Mouse (Mus musculus): ENCODE measurements around the gene Sox5.

Gene Sox5

DNA sequence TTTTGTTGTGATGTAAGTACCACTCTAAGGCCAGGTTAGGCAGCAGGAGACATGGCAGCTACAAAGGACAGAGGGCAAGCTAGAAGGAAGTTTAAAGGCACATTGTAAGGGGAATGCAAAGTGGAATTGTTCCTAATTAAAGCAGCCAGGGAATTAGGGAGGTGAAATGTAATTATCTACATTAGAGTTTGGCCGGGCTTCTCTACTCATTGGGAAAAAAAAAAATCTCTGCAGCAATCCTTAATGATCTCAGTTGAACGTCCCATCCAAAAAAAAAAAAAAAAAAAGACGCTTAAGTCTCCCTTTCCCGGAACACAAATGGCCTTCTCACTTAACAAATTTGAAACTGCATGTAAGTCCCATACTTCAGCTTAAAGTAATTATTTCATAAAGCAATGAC lies 301.9 kb downstream of the Sox5 start:
- no peak for DNase-seq

DNA sequence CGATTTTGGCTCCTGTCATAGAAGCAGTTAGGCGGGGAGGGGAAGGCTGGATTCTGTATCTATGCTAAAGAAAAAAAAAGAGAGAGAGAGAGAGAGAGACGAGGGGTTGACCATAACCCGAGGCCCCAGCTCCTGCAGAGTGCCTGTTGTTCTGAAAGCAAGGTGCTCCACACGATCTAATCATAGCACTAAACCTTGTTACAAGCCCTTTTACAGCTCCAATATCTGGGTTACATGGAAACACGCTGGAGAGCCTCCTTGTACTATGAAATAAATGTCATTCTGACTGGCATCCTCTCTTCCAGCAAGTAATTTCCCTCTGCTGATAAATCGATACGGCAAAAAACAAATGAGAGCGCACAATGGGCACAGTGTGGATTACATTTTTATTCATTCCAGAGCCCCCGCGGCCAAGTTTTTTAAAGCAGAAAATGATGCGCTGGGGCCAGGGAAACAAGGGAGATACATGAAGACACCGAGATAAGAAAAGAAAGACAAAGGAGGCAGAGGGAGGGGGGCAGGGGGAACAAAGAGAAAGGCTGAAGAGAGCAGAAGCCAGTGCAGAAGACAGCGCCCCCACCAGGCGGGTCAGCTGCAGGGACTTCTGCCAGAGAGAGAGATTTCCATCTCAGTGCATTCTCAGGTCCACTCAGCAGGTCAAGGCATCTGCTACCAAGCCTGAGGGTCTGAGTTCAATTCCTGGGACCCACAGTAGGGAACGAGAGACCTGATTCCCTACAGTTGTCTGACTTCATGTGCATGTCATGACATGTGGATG lies 304.3 kb downstream of the Sox5 start:
- DNase-seq: no peak

GRCm38 (mm10) chr6:144473437-144473836 lies 308.3 kb downstream of the Sox5 start:
- no peak for DNase-seq

DNA sequence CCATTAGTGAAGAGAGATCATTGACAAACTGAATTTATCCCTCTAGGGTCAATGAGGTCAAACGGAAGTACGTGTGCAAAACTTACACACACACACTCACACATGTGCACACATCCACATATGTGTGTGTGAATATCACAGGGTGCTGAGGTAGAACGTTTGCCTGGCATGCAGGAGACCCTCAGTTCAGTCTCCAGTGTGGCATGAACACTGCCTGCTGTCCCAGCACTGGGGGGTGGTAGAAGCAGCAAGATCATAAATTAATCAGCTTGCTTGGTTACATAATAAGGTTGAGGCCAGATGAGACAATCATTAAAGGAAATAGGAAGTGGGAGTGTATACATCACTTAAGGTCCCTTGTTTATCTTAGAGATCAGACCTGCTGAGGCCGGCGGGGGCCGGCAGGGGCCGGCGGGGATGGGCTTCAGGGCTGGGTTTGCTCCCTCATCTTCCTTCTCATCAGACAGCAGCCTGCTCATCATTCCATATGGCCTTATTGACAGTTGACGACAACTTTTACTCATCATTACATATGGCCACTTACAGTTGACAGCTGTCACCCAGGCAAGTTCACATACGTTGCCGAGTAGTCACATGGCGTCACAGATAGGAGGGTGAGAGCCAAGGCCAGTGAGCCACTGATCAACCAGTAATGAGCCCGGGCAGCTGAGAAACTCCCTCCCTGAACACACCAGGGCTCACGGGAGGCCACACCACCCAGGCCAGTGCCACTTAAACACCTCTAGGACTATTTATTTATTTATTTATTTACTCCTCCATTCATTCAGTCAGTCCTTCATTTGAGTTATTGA lies 309.5 kb downstream of the Sox5 start:
- DNase-seq: no peak

DNA sequence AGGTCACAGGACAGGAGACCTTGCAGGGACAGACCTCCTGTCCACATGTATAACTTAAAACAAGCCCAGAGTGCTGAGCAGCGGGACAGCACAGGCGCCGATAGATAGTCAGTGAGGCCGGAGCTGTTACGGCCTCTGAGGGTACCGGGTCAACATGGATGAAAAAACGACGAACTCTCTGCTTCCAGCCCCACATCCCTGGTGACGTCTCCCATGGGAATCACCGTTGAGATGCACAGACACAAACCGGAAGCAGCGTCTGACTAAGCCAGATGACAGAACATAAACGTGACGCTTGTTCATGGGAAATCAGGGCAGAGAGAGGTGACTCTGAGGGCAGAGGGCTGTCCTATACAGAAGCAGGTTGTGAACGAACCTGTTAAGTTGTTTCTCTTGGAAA lies 315.1 kb downstream of the Sox5 start:
- DNase-seq: no peak

DNA sequence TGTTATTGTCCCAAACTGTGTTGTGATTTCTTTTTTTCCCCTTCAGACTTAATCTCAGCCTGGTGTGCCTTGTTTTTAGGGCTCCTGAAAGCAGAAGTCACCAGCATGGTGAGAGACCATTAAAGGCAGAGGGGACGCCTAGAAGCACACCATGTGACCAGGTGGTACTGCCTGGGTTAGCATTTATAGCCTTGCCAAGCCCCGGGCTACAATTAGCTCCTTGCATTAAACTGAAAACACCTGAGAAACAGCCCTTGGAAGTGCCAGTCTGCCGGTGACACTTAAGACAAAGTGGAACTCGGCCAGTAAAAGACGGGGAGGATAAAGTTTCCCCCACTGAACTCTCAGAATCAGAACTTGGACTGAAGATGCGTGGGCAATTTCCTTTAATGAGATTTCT lies 318.1 kb downstream of the Sox5 start:
- no peak for DNase-seq

- DNase-seq: no peak
Measured at GRCm38 (mm10) chr6:144463274-144463673, 318.5 kb downstream of the Sox5 start.

GRCm38 (mm10) chr6:144459486-144459885 lies 322.3 kb downstream of the Sox5 start:
- no peak for DNase-seq

- DNase-seq: no peak
Measured at GRCm38 (mm10) chr6:144457500-144457899, 324.3 kb downstream of the Sox5 start.

DNA sequence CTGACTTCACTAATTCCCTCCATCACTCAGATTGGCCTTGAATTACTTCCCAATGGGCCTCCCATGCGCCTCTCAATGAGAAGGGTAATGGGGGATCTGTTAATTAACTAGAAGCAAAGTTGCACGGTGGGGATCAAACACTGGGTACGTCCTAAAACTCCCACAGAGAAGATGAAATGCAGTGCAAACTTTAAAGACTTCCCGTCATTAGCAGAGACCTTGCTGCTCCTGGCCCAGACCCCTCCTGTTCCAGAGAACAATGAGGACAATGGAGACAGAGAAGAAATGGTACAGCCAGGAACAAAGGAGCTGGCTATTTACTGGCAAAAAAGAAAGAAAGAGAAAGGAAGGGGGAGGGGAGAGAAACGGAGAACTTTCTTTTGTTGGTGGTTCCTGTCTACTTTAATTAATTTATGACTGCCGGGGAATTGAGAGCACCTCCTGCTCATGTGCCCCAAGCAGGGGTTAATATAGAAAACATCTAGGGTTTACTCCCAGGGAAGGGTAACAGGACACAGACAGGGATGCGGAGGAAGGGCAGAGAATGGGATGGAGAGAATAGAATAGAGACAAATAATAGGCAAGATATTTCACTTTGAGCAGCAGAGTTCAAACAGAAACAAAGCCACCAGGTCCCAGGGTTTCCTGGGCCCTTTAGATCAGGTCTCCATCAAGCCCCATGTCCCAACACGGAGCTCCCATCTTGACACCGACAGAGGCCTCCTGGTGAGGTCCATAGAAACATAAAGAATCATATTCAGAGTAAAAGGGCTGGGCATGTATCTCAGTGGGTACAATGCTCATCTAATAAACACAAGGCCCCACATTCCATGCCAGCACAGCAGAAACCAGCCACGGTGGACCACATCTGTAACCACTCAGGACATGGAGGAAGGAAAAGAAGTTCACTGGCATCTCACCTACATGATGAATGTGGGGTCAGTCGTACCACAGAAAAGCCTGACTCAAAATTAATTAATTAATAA lies 327.2 kb downstream of the Sox5 start:
- DNase-seq: no peak

DNA sequence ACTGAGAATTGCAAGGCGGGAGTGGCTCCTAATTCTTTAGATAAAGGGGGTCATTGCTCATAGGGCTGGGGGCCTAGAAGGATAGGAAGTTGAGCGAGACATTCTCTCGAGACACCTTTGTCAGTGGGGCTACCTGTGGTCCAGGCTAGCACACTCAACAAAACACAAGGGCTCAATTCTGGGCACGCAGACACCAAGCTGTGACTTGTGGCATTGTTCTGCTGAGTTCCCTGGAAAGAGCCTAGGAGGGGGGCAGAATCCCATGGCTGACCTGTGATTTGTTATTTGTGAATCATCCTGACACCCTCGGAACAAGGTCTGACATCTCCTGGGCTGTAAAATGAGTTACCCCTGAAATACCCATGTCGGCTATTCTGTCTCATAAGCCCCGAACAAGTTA lies 328.2 kb downstream of the Sox5 start:
- DNase-seq: no peak

- no peak for DNase-seq
Measured at GRCm38 (mm10) chr6:144453147-144453546, 328.6 kb downstream of the Sox5 start.

GRCm38 (mm10) chr6:144452200-144452977 lies 329.4 kb downstream of the Sox5 start:
- DNase-seq: no peak

GRCm38 (mm10) chr6:144451631-144452030 lies 330.1 kb downstream of the Sox5 start:
- DNase-seq: no peak

- DNase-seq: no peak
Measured at GRCm38 (mm10) chr6:144445761-144446373, 335.9 kb downstream of the Sox5 start.

- no peak for DNase-seq
Measured at GRCm38 (mm10) chr6:144444367-144444766, 337.4 kb downstream of the Sox5 start.

GRCm38 (mm10) chr6:144443681-144444080 lies 338.1 kb downstream of the Sox5 start:
- no peak for DNase-seq

DNA sequence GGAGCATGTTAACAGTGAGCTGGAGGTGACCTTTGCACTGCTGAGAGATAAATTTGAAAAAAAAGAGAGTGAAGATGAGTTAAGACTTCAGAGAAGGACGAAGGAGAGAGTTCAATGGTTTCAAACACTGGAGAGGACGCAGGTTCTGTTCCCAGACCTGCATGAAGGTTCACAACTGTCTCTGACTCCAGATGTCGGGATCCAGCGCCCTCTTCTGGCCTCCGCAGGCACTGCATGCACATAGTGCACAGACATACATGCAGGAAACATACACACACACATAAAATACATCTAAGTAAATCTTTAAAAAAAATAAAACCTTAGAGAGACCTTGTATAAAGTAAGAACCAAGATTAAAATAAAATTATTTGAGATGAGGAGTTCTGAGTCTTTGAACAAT lies 352.5 kb downstream of the Sox5 start:
- DNase-seq: no peak

DNA sequence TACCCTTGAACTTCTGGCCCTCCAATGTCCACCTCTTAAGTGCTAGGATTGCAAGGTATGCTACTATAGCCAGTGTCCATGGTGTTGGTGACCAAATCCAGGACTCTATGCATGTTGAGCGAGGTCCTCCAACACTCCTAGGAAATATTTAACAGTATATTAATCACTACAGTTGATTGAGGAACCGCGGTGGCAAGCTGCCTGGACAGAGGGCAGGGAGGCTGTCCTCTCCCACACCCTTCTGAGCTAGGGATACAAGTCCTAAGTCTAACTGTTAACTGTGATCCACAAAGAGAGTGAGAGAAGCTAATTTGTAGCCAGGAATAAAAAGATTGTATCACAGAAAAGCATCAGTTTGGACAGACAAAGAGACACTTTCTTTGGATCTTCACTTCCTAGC lies 373.7 kb downstream of the Sox5 start:
- no peak for DNase-seq

GRCm38 (mm10) chr6:144398115-144398514 lies 383.7 kb downstream of the Sox5 start:
- no peak for DNase-seq

DNA sequence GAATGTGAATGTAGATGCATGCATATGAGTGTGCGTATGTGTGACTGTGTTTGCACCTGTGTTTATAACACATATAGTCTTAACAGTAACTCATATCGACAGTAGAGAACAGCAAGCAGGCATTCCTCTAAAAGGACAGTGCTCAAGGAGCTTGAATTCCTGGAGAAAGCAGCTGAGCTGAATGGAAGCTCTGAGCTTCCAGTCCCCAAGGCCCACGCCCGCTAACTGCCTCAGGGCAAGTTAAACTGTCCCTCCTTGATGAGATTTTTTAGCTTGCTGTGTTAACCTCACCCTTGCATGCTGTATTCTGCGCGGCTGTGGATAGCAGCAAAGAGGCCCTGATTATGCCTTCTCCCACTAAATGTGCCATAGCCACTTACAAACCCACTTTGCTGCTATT lies 388.6 kb downstream of the Sox5 start:
- no peak for DNase-seq

Measured in liver (tissue).